Mouse (Mus musculus) heart, postnatal 0 days (tissue): ENCODE results near the gene Eef2k.

Experiments used
- CTCF ChIP-seq: IDR thresholded peaks from 2 replicates; pipeline ENCODE4 v1.5.1; 2016; ENCODE audit warnings: antibody characterized with exemption, control low read depth, low read depth
- EP300 ChIP-seq: IDR thresholded peaks from 2 replicates; pipeline ENCODE4 v1.6.1; 2016; ENCODE audit warnings: antibody characterized with exemption, low read depth

- no peak for TF ChIP-seq CTCF
- no peak for TF ChIP-seq EP300
Measured at GRCm38 (mm10) chr7:120844689-120845088, 2.1 kb downstream of the Eef2k start.
